Mouse (Mus musculus) heart, postnatal 14 days (tissue): ENCODE data around the gene Krt39. TPM values are rescaled to one million over a fixed set of nuclear protein-coding genes. Genes with fewer than 3 reads are reported as not detected.

Experiments used
- DNase-seq, 2 experiments: peaks; one replicate each; pipeline ENCODE4 v3.0.0; 2021 to 2022
- intact Hi-C: fragments of 180-260 bp; cut with DNase I; formaldehyde crosslinking; loops from one replicate; pipeline ENCODE4 v1.15.1; 2025
- long read RNA-seq, 2 experiments: library from polyadenylated mRNA; stranded (forward); transcript quantifications; one replicate each; pipeline ENCODE4 v2.0.0; 2021
- total RNA-seq, 2 experiments: library from RNA; stranded (reverse); gene quantifications; 2 replicates each; pipeline ENCODE4 v1.2.3; 2021

The Krt39 gene
- total RNA-seq: not detected
- long read RNA-seq, experiment 1: 0 reads
- long read RNA-seq, experiment 2: 0 reads

DNA sequence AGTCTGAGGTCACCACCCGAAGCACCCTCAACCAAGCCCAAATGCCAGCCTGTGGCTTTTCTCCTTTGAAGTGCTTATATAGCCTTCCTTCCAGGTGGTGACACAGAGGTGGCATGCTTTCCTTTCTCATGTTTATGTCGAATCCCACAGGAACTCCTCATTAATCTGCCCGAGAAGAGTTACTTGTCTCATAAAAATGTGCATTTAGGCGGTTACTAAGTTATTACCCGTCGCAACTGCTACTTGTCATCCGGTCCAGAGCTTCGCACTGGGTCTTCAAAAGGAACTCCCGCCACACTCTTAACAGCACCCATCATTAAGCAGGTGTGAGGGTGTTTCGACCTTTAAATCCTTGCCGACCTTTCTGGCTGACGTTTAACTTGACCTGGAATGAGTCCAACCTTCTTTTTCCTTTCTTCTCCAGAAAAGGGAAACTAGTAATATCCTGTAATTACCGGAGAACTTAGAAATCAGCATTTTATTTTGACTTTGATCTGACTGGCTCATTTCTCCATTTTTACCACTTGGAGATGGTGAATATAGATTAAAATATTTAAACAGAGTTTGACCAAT is at the start of gene Krt39:
Gene Krt39 (minus strand): TSS at position 51 of the 573 bp plus-strand sequence.
- DNase-seq: no peak
- intact Hi-C loops: no loop called here

DNA sequence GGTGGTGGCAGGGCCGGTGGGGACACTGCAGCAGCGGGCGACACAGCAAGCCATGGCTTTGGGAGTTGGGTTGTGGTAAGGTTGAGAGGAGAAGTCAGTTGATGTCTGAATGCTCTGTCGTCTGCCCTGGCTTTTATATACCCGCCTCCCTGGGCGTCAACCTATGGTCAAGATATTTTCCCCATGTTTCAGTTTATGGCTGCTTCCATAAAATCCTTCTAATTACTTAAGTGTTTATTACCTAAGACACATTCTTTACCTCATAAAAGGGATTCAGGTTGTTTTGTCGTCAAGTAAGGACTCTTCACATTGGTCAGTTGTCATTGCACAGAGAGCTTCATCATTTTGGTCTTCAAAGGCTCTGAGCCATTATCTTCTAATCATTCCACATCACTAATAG is 45.4 kb upstream of the Krt39 start, which contains the start of gene Krtap3-1:
Gene Krtap3-1 (minus strand): TSS at position 101 of the 400 bp plus-strand sequence.
- DNase-seq: no peak
- intact Hi-C loops: no loop called here

DNA sequence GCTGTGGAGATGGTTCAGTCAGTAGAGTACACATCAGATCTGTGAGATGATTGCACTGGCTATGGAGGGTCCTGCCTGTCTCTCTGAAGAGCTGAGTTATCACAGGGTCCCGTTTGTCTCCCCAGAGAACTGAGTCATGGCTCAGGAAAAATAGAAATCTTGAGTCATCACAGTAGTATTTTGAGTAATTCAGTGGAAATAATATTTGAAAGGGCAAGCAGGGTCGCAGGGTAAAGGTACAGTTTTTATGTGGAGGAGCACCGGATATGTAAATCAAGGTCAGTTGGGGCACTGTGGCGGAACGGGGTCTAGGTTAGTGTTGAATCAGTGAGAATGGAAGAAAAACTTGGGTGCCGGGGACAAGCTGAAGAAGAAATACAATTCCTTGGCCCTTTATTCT is 41.4 kb upstream of the Krt39 start:
- DNase-seq: no peak
- intact Hi-C loops: no loop called here

DNA sequence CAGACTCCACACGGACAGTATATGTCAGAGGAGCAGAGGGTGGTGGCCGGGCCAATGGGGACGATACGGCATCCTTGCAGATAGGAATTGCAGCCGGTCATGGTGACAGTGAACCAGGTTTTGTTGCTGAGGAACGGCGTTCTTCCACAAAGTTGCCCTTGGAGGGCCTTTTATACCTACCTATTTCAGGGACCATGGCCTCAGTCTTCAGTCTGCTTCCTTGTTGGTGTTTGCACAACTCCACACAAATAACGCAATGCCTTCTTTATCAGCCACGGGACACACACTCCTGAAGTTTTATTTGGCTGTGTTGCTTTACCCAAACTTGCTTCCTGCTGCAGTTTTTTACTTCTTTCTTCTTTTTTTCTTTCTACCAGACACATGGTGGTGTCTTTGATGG is 38.2 kb upstream of the Krt39 start, which contains the start of gene Gm11939:
Gene Gm11939 (minus strand): TSS at position 101 of the 400 bp plus-strand sequence.
- intact Hi-C loops: no loop called here

DNA sequence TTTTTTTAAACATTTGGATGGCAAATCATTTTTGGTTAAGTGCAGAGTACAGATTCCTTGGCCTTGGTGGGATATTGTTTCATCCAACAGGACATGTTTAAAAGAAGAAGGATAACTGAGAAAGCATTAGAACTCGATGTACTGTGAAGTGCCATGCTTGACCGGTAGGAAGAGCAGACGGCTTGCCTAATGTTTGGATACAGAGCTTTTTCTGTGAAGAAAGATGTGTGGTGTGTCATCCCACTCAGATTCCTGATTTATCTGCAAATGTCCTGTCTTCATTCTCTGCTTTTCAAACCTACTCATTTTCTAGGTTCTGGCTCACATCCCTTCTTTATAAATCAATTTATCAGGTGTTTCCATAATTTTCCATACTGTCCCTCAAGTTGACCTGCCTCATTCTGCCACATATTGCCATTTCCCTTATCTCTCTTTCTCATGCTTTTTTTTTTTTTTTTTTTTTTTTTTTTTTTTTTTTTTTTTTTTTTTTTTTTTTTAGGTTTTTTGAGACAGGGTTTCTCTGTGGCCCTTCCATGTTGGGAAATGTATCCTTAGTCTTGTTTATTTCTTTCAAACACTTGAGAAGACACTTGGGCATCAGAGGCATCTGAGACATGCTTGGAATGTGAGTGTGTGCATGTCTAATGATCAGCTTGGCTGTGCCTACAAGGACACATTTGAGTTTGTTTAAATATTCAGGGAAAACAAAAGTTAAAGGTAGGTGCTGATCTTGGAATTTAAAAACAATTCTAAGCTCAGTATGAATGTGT is 37.0 kb upstream of the Krt39 start:
- no peak for DNase-seq
- intact Hi-C loops: no loop called here

More for the DNA sequence above, 38.2 kb upstream of the Krt39 start, which contains the start of gene Gm11939:
- no peak for DNase-seq

DNA sequence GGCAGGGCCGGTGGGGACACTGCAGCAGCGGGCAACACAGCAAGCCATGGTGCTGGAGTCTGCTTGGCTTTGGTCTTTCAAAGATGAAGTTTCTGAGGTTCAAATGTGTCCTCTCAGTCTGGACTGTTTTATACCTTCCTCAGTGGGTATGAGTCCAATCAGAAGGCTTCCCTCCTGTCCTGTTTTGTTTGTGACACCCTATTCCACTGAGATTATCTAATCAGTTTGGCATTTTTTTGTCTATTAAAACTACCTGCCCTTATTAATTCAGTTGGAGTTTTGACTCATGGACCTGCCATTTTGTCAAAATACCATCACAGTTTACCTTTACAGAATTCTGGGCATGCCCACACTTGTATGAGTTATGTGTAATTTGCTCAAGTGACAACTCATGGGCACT is 35.6 kb upstream of the Krt39 start, which contains the start of gene Krtap3-2:
Gene Krtap3-2 (minus strand): TSS at position 101 of the 400 bp plus-strand sequence.
- intact Hi-C loops: no loop called here
- DNase-seq: no peak

DNA sequence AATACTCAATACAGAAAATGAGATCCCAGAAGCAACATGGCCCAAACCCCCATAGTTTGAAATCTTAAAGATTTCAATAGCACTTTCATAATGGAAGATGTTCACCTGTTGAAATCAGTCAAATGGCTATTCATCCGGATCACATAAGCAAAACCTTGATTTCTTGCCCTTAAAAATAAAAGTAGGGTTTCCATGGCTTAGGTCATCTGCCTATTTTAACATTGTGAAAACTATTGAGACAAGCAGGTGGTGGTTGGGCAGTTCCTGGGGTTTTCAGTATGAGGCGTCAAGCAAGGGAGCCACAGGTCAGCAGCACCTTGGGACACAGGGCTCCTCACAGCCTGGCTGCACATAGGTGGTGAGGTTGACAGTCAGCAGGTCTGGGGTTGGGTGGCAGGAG is 35.1 kb upstream of the Krt39 start:
- no peak for DNase-seq
- intact Hi-C loops: no loop called here

DNA sequence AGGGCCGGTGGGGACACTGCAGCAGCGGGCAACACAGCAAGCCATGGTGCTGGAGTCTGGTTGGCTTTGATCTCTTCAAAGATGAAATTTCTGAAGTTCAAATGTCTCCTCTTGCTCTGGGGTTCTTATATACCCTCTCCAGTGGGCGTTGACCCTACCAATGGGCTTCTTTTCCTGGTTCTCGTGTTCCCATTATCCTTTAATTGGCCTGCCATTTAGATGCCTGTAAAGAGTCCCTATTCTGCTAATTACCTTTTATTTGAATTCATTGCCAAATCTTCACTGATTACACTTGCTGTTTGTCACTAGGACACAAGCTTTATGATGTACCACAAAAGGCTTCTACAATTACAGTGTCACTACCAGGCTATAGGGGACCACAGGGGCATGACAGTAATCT is 29.6 kb upstream of the Krt39 start, which contains the start of gene Krtap3-3:
Gene Krtap3-3 (minus strand): TSS at position 101 of the 400 bp plus-strand sequence.
- DNase-seq: no peak
- intact Hi-C loops: no loop called here

DNA sequence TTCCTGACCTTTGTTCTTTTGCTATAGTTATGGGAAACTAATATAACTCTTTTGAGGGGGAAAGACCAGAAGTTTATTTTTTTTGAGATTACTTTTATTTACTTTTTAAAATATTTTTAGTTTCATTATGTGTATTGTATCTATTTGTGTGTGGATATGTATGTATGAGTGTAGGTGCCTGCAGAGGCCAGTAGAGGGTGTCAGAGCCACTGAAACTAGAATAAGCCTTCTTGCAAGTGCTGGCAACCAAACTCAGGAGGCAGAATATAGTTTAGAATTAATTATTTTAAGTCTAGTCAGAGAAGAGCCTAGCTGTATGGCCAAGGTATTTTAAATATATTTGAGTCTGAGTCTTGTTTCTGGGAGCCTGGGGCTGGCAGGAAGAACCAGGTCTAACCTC is 26.8 kb upstream of the Krt39 start:
- DNase-seq: no peak
- intact Hi-C loops: no loop called here

DNA sequence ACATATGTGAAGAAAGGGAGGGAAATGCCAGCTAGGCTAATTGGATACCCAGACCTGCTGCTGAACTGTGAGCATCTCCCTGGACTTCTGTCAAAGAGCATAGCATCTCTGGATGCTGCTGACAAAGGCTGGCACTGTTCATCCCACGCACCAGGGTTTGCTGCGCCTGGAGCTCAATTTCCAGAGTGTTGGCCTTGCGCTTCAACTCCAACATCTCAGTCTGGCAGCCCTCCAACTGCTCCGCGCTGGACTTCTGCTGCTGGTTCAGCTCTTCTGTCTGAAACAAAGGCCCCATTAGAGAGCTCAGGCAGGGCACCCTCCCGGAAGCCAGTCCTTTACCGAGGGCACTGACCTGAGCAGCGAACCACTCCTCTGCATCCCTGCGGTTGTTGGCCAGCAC is 18.6 kb upstream of the Krt39 start:
- intact Hi-C loops: no loop called here
- DNase-seq: peak; percentile 6 to 16

DNA sequence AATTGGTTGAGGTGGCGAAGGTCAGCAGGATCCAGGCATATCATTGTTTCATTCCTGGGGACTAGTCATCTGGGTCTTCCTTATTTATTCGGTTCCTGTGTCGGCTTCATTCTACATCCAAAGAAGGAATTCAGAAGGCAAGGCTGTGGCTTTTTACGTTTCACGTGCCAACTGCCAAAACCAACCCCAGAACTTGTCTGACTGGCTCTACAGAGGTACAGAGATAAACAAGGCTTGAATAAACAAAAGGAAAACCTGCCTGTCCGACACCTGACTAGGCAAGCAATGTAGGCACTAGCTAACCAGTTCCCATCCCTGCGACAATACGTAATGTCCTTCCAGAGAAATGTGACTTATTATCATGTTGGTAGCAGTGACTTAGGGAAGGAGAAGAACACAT is 7.0 kb downstream of the Krt39 start:
- intact Hi-C loops: no loop called here
- no peak for DNase-seq

DNA sequence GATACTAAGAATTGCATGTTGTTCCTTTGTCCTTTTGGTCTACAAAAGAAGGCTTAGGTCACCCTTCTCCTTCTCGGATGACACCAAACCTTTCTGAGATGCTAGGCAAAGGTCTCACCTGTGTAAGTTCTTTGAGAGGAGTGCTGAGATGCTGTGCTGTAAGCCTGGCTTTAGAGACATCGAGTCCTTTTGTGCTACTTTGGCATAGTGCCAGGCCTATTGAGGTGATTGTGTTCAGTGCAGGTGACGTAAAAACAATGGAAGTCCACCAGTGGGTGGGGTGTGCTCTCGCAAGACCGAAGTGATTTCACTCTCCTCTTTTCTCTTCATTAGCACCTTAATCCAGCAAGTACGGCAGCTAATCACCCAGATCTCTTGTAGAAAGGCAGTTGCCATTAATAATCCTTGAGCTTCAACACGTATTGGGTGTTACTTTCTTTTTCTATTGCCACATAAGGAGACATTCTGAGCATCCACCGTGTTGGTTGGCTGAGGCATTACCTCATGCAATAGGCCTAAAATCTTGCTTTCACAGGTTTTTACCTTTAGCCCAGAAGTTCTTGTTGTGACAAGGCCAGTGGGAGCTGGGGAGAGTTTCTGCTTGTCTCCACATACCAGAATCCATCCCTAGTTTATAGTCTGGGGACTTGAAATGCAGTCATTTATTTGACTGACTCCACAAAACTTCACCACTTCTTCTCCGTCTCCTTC is 20.9 kb downstream of the Krt39 start:
- intact Hi-C loops: no loop called here
- no peak for DNase-seq

DNA sequence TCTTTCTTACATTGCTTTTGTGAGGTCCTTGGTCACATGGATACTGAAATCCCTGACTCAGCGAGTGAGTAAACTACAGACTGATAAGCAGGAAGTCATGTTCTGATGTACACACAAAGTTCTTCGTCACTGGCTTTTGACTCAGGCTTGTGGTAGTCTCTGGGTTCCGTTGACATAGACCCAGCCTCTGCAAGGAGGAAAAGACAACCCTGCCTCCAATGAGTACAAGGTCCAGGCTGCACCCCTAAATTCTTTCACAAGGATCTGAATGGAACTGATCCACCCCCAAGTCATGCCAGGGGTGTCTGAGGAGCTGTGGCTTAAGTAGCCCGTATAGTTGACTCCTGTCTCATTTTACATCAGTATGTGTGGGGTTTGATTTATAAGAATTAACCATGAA is 24.7 kb downstream of the Krt39 start:
- intact Hi-C loops: no loop called here

DNA sequence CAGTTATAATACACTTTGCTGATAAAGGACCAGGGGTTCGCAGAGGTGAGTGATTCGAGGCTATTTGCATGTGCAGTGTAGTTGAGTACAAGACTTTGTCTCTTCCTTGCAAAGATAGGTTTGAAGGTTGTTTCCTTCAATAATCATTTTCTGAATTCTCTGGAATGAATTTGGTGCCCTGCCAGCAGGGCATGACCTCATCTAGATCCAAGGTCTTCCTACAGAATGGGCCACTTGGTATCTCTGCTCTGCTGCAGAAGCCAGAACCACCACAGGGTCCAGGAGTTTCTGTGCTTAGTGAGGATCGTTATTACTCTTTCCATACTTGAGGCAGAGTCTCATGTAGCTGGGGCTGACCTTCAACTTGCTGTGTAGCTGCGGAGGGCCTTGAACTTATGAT is 26.4 kb downstream of the Krt39 start:
- DNase-seq: no peak
- intact Hi-C loops: no loop called here

More for the DNA sequence above, 24.7 kb downstream of the Krt39 start:
- DNase-seq: no peak

DNA sequence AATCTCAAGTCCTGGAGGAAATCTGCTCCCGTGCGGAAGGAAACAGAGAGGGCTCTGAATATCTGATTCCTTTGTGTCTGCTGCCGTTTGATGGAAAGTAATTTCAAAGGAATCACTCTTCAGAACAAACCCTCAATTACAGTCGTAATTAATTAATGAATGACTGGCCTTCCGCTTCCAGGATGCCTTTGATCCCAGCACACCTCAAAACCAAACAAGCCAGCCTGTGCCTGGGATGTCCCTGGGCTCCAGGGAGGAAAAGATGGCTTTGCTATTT is 27.6 kb downstream of the Krt39 start:
- intact Hi-C loops: no loop called here
- no peak for DNase-seq

DNA sequence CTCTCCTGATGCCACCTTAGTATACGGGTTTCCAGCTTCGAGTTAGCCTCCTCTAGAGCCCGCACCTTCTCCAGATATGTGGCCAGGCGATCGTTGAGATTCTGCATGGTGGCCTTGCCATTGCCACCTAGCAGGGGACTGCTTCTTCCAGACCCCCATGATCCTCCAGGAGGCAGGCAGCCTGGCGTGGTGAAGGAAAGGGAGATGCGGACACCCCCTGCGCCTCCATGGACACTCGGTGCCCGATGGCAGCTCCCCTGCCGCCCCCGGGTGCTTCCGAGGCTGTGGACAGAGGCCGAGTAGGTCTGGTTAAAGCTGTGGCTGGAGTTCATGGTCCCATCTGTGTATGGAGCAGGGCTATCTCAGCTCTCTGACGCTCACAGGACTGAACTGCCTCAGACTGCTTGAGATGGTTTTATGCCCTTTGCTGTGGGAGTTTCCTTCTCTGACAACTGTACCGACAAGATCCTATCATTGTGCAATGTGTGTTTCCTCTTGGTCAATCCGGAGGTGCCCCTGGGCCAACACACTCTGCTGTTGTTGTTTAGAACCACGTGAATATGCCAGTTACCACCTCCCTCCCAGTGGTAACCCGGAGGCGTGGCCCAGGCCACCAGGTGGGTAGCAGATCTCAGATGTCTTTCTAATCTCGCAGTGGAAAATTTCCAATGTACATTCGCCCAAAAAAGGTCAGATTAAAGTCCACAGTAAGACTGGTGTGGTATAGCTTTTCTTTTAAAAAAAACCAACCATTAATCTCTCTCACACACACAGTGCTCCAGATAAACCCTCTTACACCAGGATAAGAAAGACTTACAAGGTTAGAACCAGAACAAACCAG is 28.2 kb downstream of the Krt39 start, which contains the start of gene Krt23:
Gene Krt23 (minus strand): TSS at position 405 of the 841 bp plus-strand sequence.
- intact Hi-C loops: no loop called here
- no peak for DNase-seq

DNA sequence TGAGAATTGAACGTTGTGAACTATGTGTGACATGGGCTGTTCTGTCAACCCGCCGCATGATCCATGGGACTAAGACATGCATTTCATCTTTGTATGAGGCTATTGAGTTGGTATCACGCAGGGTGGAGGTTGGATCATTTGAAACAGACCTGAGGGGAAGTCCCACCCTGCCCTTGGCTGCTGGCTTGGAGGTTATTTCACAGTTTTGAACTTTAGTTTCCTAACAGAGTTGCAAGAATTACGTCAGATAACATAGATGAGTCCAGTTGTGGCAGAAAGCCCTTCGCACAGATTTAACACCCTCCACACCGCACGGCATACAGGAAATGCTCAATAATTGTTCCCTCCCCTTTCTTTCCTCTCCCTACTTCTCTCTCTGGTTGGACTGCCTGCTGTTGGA is 30.1 kb downstream of the Krt39 start:
- DNase-seq: no peak
- intact Hi-C loops: no loop called here

DNA sequence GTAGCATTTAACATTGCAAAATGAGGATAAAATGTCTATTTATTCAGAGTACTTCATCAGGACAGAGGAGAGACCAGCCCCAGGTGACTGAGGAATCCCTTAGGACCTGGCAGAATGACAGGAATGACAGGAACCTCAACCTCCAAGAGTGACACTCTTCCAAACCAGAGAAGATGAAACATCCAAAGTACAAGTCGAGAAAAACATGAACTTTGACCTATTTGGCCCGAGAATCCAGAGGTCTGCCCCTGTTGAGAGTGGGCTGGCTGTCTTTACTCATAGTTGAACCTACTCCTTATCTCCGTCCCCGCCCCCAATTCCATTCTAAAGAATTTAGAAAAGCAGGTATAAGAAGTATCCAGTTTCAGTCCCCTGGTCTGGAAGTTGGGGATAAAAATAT is 30.5 kb downstream of the Krt39 start:
- no peak for DNase-seq
- intact Hi-C loops: no loop called here

DNA sequence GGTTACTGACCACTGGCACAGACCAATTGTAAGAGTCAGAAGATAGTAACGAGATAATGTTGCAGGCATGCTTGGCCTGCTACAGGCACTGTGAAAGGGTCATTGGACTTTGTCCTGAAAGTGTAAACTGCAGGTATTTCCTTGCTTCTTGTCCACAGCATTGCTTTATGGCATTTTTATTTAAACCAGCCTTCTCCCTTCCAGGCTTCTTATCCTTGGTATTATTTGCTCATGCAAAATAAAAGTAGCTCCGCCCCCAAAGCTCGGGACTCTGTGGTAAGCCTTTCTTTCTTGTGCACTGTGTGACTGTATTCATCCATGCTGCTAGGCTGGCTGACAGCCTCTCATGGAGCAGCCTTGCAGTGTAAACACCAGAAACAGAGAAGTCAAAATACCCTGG is 31.9 kb downstream of the Krt39 start:
- intact Hi-C loops: no loop called here
- DNase-seq: no peak

DNA sequence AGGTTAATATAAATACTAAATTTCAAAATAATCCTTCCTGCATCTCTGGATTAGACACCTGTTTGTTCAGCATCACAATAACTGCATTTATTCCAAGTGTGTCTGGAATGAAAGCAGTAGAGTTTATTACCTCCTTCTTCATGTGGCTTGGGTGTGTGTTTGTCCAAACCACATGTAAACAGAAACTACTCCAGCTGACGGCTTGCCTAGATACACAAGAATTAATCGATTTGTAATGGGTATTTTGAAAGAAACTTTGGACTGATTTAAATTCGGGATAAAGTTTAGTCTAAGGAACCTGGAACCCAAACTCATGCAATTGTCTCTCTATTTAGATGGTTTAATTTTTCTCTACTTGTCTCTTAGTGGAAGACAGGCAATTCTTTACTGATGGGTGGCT is 46.2 kb downstream of the Krt39 start:
- intact Hi-C loops: no loop called here
- no peak for DNase-seq

DNA sequence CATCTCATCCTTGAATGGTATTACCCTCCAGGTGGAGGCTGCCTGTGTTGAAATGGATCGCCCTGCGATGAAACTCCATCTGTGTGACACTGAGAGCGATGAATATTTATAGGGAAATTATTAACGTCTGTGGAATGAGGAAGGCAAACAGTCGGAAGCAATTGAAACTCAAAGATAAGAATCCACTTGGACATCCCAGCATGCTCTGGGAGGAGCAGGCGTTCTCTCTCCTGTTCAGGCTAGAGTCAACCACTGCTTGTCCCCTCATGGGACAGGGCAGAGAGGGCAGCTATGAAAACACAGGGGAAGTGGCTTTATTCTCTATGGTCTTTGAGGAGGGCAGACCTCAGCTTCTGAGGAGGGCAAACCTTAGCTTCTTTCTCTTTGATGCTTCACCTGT is 47.7 kb downstream of the Krt39 start:
- intact Hi-C loops: no loop called here
- no peak for DNase-seq
